Mouse (Mus musculus): Measurements from ENCODE around the gene Neurl1a.

- TF ChIP-seq POLR2A (IDR thresholded peaks at IDR 0.05; ENCODE audit: borderline replicate concordance, extremely low read depth, low read depth, low read length) (no peak), CTCF (IDR thresholded peaks at IDR 0.05; ENCODE audit: insufficient read depth, low read length) (no peak)
Measured at GRCm38 (mm10) chr19:47188515-47189128, 10.0 kb downstream of the Neurl1a start.
